Mouse (Mus musculus) monocyte, adult 5-6 weeks (primary cell): ENCODE results near the gene Ehbp1. TPM values are rescaled to one million over a fixed set of nuclear protein-coding genes. Genes with fewer than 3 reads are reported as not detected.

Experiments
- ATAC-seq: fragments of 153-309, 156-312 bp; replicated peaks from 2 replicates; pipeline ENCODE4 v1.8.0; 2017; ENCODE audit warnings: mild to moderate bottlenecking; ENCODE audit not compliant: low TSS enrichment, insufficient number of reproducible peaks, severe bottlenecking, poor library complexity, low FRiP score
- total RNA-seq: library from RNA; stranded (forward); fragments of 200-1000, 200-491, 200-594 nt; gene quantifications from 3 replicates; pipeline ENCODE4 v1.2.3, GENCODE M21; 2017

Gene Ehbp1
- total RNA-seq, 1 experiment from 2014 or later: 12.2 TPM

DNA sequence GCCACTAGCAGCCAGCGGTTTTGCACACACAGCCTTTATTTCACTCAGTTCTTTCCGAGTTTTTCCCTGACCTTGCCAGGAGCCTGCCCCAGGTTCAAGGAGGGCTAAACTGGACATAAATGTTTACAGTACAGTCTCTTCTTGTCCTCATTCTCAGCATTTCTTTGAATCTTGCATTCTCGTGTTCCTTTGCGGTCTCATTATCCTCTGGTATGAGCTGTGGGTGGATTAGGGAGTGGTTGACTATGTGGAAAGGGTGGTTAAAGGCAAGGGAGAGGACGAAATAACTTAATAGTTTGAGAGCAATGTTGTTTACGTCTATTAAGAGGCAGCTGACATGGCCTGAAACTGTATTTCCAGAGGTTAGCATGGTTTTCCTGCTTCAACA is 54.6 kb downstream of the Ehbp1 start:
- ATAC-seq: no peak

DNA sequence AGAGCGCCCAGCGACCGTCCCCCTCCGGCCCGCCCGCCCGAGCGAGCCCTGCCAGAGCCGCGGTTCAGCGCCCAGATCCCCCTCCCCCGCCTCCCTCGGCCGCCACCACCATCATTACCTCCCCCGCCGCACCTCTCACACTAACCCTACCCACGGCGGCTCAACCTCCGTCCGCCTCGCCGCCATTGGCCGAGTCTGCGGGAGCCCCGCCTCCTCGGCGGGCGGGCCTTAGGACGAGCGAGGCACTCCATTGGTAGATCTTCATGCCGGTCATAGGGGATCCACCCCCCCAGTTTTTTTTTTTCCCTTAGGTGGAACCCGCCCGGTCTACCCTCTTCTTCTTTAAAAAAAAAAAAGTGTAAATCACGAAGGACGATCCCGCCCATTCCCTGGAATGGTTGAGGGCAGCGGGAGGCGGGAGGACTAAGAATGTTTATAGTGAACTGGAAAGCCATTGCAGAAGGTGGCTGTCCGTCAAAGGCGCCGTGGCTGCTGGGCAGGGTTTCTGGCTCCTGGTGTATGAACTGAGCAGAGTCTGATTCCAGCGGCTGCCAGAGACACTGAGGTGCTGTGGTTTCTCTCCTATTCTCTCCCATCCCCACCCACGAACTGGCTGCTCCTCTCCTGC is 55.1 kb downstream of the Ehbp1 start:
- peak; percentile 97 for ATAC-seq

DNA sequence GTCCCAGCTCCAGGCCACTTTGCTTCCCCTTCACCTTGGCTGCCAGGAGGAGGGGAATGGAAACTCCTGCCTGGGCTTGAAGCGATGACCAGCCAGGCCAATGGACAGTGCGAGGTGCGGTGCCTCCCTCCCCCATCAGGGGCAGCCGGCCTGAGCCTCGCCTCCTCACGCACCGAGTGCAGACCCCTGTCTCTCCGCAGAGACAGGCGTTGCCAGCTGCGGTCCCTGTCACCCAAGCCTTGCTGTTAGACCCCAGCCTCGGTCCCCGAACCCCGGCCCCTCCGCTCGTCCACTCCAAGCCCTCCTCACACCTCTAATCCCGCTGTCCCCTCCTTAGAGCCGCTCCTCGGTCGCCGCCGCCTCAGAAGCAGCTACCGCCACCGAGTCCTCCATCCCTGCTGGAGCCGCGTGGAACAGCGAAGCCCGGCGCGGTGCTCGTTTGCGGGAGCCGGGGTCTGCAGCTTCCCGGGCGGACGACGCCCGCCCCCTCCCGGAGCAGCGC is 55.7 kb downstream of the Ehbp1 start:
- 0 out of 2 replicates have a peak, but pooled peaks have one; percentile 10 for ATAC-seq

DNA sequence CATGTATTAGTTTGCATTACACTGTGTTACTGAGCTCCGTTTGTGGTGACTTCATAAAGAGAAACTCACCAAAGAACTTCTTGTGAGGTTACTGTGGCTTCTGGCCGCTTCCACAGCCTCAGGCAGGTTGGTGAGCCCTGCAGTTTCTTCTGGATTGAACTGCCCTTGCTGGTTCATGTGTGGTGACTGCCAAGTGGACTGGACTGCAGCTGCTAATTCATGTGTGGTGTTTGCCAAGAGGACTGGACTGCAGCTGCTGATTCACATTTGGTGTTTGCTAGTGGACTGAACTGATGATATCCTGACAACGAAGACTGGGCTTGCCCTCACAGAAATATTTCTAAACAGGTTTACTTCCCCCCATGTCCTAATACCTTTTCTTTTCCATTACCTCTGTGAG is 65.4 kb downstream of the Ehbp1 start:
- ATAC-seq: no peak

DNA sequence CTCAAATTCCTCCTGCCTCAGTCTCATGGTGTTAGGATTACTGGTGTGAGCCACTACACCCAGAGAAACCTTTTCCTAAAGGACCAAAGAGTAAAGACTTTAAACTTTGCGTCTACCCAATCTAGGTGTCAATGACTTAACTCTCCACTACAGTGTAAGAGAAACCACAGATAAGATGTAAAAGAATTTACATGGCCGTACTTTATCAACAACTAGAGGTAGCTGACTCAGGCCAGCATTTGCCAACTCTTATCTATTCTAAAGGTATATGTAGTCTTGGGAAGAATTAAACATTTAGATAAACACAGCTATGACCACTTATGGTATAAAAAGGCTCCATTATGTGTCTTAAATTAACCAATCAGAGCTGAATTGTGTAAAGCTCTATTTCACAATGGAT is 67.9 kb downstream of the Ehbp1 start:
- ATAC-seq: no peak

DNA sequence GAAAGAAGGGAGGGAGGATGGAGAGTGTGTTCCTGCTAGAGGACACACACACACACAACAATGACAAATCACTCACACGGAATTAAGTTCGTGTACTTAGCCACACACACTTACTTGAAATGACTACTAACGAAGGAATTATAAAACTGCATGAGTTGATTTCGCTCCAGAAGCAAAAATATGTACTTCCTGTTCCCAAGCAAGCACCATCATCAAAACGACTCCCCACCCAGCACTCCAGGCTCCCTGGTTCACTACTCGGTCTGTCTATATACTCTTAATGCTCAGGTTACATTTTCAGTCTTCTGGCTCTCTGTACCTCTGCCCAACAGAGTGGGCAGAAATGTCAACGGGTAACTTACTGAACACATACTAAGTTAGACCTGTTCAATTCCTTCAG is 68.7 kb downstream of the Ehbp1 start:
- ATAC-seq: no peak

DNA sequence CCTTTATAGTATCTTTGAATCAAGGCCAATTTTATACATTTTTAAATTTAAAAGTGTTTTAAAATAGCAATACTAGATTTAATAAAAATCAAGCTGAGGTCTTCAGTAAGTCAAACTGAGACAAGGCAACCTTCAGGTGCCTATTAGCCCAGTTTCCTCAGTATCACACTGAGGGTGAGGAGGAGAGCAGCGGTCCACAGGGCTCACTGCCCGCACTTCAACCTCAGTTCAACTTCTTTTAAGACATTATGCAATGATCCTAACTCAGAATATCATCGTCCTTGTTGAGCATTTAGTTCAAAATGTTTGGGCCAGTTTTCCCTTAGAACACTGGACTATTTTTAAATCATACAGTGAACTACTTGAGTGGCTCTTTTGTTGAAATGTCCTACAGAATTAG is 70.2 kb downstream of the Ehbp1 start:
- ATAC-seq: no peak

DNA sequence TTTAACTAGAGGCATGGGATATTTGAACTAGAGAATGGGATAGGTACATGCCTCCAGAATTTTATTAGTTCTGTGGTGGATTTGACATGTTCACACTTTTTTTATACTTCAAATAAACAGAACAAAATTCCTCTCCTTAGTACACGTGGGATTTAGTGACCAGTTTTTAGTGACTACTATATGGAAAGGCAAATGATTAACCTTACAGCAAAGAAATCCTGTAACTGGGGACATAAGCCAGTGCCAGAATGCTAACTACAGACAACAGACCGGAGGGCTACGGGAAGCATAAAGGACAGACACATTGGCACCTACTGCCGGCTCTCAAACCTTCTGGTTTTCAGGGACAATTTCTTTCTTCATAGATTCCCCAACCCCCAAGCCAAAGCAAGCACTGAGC is 72.4 kb downstream of the Ehbp1 start:
- no peak for ATAC-seq

DNA sequence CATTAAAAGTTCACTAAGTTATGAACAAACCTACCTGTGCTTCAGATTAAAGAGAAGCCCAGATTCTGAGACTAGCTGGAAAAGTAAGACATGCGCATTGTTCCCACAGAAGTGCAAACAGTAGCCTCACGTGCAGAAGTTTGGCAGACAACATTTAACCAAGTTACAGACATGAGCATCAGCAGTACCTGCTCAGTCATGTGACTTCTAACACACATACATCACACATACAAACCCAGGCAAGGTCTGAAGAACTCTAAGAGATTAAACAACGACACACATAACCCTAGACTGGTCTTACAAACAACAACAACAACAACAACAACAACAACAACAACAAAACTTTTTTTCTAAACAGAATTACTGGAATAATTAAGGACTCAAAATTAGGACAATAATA is 72.9 kb downstream of the Ehbp1 start:
- no peak for ATAC-seq

DNA sequence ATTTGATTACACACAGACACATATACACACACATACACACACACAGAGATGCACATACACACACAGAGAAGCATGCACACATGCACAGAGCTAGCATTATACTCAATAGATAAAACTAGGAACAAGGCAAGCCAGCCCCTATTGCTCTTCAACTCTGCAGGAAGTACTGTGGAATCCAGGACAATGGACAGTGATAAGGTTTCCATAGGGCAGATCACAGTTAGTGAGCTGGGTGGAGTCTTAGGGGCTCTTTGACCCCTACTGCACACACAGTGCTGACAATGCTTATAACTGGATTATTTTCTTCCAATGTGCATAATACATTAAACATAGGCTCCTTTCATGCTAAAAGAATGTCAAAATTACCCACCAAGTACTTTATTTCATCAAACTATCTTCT is 75.1 kb downstream of the Ehbp1 start:
- ATAC-seq: no peak

DNA sequence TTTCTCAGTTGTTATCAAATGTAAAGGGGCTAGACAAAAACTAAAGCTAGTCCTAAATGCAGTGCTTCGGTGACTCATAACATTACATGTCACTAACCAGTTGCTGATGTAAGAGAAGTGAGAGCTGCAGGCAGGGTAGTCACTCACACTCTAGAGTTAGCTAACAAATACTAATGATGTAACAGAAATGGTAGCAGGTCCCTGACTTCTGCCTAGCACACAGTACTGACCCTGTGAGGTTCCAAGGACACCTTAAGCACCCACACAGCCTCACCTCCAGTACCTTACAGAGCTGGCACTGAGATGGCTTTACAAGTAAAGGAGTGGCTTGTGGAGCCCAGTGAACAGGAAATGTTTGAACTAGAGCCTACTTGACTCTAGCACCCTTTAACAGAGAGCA is 86.7 kb downstream of the Ehbp1 start:
- no peak for ATAC-seq

DNA sequence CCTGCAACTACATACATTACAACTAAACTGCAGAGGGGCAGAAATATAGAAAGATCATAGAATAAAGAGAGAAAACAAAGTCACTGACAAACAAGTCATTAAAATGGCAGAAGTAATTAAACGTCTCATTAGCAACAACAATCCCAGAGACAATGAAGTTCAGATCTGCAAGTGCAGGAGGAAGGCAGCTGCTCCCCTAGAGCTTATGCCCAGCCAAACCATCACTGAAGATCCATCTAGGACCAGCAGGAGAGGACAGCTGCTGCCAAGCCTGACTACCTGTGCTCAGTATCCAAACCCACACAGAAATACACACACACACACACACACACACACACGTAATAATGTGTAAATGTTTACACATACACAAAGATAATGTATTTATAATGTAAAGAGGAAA is 92.7 kb downstream of the Ehbp1 start:
- ATAC-seq: no peak

DNA sequence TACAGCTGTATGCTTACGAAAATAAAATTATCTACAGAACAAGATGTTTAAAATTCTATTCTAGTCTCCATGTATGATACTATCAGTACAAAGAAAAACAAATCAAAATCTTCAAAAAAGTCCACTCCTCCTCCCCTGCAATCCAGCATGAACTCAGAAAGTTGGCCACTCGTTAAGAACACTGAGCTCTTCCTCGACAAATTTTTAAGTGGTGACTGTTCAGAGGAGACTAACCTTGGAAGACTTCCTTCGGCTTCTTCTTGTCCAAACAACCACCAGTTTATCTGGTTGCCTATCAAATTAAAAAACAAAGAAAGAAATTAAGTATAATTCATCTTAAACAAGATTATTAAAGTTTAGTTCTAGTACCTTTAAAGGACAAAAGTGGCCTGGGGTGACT is 94.4 kb downstream of the Ehbp1 start:
- ATAC-seq: no peak

DNA sequence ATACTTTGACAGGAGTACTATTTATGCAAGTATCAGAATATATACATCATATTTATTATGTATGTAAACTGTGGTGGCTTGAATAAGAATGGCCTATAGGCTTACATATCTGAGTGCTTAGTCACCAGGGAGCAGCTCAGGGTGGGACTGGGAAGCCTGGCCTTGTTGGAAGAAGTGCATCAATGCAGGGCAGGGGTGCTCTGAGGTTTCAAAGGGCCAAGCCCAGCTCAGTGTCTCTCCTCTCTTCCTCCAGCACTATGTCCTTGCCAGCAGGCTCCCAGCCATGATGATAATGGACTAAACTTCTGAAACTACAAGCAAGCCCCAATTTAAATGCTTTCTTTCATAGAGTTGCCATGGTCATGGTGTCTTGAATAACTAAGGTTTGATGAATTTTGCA is 95.0 kb downstream of the Ehbp1 start:
- ATAC-seq: no peak

DNA sequence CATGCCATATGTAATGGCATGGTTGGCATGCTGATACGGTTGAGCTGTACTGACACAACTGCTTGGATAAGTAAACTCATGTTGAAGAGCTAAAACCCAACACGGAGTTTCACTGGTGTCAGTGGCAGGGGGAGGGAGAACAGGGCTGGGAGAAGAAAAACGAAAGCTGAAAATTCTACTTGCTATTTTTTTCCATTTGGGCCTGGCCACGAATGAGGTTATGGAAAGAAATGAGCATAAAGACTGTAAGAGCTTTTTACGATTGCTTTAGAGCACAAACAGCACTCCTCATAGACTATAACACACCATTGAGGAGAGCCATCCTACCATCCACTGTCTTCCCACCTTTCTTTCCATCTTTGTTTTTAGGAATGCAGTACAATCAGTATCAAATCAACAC is 106.5 kb downstream of the Ehbp1 start:
- ATAC-seq: no peak

DNA sequence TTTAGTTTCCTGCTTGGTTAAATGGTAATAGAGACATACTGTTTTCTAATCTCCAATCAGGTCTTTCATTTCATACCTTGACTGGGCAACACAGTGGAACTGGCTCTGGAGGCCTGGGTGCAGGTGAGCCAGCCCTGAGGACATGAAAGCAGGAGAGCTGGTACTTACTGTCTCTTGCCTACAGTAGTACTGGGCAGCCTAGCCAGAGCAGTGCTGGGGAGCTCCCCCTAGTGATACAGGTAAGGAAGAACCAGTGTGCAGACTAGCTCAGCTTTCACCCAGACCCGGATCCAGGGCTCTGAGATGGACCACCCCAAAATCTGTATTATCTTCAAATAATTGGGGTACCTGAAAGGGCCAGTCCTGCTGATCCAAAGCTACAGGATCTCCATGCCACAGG is 107.4 kb downstream of the Ehbp1 start:
- ATAC-seq: no peak

DNA sequence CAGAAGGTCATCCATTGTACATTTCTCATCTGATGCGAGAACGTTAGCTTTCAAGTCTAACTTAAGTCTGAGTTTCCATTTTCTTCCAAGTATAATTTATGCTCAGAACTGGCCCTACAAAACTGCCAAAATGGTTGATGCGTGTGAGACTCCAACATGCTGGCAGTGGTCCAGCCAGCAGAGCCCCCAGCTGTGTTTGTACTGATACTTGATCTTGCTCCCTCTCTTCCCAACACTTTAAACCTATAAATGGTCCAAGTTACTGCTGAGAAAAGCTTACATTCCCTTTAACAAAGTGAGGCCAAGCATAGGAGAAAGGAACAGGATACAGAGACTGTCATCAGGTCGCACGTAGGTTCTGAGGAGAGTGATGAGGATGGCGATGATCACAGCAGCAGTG is 111.2 kb downstream of the Ehbp1 start:
- ATAC-seq: no peak

DNA sequence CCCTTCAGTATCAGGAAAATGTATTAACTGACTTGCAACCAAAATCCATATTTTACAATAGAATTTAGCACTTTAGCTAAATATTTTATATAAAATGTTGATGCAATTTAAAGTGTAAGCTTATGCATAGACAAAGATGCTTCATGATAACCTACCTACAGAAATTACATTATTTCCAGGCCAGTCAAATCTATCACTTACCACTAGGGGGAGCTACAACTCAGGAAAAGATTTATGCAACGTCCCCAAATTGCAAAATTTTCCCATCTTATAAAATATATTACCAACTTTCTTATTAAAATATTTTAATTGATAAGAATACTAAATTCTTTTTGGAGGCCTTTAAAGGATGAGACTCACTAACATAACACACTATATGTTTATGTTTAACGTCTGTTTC is 116.5 kb downstream of the Ehbp1 start:
- no peak for ATAC-seq

DNA sequence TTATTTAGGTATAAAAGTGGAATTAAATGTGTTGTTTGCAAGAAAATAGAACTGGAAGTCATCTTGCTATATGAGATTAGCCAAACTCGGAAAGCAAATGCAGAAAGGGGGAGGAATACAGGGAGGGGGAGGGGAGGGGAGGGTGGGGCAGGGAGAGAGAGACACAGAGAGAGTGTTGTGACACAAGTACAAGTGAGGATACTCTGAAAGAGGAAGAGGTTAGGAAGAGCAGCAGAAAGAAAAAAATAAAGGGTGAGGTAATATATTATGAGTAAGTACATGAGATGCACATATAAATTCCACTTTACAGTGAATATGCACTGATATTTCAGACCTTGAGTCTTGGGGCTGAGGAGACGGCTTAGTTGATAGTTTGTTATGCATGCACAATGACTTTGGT is 123.9 kb downstream of the Ehbp1 start:
- ATAC-seq: no peak

DNA sequence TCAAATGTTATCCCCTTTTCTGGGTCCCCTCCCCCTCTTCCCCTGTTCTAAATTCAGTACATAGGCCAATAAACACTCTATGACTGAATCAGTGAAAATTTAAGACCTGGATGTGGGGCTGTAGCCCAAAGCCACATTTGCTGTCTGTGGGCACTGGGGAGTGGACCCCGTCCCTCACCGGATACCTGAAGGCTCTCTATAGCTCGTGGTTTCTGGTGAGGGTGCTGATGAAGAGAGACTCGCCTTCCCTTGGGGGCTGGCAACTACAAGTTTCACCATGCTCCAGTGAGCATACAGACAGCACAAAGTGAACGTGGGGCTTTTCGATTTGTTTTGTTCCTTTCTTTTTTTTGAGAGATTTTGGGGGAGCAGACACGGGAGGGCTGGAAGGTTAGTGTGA is 125.2 kb downstream of the Ehbp1 start:
- no peak for ATAC-seq

DNA sequence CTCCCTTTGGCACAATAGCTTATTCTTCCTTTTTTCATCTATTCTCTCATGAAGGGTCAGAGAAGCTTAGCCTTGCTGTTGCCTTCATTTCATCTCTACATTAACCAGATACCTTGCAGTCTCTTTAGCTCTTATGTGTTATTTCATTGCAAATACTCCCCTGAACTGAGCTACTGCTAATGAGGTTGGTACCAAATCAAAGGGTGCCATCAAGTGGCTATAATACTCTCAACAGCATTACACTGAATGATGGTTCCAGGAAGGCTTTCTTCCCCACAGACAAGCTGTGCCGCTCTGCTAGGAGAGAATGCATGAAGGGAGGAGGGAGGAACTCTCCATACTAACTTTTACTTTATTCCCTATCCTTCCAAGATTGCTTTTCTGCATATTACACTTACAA is 135.5 kb downstream of the Ehbp1 start:
- ATAC-seq: no peak
